Mouse (Mus musculus): Measurements from ENCODE around the gene Lmbr1l. TPM values are rescaled to one million over a fixed set of nuclear protein-coding genes. Genes with fewer than 3 reads are reported as not detected.

The Lmbr1l gene
- total RNA-seq, 2 experiments from 2014 or later = 12.1 to 14.0 TPM

DNA sequence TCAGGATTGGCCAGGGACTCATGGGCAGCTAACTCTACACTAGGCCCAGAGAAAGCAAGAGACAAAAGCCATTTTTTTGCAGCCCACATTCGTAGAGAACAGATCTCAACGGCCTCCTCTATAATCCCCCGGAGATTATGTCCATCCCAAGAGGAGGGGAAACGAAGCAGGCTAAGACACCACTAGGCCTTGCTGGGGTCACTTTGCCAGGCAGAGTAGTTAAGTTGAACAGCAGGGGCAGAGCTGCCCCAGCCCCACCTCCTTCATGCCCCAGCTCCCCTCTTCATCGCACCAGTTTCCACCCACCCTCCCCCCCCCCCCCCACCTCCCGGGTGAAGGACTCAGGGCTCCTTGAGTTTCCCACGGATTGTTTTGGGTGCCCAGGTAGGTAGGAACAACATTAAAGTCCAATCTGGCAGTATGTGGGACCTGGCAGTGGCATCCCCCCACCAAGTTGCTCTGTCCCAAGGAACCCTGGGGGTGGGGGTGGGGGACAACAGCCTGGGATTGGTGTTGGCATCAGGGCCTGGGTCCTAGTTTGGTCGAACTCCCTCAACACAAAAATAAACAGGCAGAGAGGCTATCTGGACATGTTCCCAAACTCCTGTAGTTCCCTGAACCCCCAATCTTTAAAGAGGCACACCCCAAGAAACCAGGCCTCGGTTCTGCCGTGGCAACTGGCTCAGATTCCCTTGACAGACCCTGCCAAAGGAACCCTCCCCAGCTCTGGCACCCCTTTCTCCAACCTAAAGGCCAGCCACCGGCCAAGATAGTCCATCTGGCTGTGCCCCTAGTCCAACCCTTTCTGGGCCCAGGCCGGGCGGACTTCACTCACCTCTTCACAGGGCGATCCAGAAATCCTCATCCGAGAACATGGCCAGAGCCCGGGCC is 47.6 kb downstream of the Lmbr1l start:
- DNase-seq (ENCODE audit: low spot score in 2 of 2) = peak in 1 of 2 experiments; percentile 52

DNA sequence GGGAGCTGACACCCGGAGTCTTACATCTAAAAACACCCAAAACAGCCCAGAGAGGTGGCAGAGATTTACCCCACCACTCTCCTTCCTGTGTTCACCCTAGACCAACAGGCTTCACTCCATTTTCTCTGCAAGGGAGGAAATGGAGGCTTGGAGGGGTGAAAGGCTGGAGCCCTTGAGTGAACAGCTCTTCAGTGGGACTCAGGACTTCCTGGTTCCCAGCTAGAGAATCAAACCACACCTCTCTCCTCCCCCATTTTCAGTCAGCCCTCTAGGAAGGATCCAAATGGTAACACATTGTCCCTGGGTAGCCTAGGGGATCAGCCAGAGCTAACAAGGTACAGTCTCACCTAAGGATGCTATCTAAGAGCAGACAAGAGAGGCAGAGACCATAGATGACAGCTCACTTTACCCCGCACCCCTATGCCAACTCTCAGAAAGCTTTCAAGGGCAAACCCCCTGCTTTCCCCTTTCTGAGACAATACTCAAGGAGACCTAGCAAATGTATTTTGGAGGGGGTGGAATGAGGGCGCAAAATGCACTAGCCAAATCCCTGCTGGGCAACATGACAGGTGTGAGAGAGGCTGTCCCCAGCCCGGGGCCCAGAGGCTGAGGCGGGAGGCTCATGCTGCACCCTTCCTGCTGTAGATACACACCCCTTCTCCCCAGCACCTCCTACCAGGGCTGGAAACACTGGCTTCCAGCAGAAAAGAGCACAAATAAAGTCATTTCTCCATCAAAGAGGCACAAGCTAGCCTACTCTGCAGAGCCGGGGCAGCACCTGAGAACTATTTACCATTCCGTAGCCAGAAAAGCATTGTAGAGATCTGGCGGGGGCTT is 48.5 kb downstream of the Lmbr1l start:
- peak in 1 of 2 experiments; percentile 28 for DNase-seq (ENCODE audit: low spot score in 2 of 2)

GRCm38 (mm10) chr15:98868346-98869063 is 49.5 kb downstream of the Lmbr1l start:
- no peak for DNase-seq (ENCODE audit: low spot score in 2 of 2)

GRCm38 (mm10) chr15:98867321-98867720 is 50.7 kb downstream of the Lmbr1l start:
- peak in 1 of 2 experiments; percentile 38 for DNase-seq (ENCODE audit: low spot score in 2 of 2)

- DNase-seq (ENCODE audit: low spot score in 2 of 2) = no peak
Measured at GRCm38 (mm10) chr15:98866501-98866900, 51.5 kb downstream of the Lmbr1l start.

DNA sequence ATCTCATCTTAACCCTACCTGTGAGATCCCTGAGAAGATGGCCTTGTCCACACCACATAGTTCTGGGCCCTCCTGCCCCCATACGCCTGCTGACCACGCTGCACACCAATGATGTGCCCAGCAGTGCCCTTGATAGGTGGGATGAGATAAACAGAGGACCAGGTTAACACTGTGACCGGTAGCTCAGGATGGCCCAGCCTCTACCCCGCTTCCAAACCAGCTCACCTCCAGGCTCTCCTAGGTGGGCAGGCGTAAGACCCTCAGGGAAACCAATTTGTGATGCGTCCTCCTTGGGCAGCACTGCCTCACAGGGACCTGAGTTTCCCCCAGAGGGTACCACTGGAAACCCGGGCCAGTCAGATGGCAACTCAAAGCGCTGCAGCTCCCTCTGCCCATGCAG is 52.3 kb downstream of the Lmbr1l start:
- DNase-seq (ENCODE audit: low spot score in 2 of 2) = no peak

GRCm38 (mm10) chr15:98864951-98865350 is 53.1 kb downstream of the Lmbr1l start:
- DNase-seq (ENCODE audit: low spot score in 2 of 2) = no peak

GRCm38 (mm10) chr15:98863451-98863958 is 54.5 kb downstream of the Lmbr1l start:
- DNase-seq (ENCODE audit: low spot score in 2 of 2) = no peak

- DNase-seq (ENCODE audit: low spot score in 2 of 2) = peak in 1 of 2 experiments; percentile 27
Measured at GRCm38 (mm10) chr15:98861701-98862410, 56.2 kb downstream of the Lmbr1l start.

GRCm38 (mm10) chr15:98860921-98861320 is 57.1 kb downstream of the Lmbr1l start:
- DNase-seq (ENCODE audit: low spot score in 2 of 2) = no peak

DNA sequence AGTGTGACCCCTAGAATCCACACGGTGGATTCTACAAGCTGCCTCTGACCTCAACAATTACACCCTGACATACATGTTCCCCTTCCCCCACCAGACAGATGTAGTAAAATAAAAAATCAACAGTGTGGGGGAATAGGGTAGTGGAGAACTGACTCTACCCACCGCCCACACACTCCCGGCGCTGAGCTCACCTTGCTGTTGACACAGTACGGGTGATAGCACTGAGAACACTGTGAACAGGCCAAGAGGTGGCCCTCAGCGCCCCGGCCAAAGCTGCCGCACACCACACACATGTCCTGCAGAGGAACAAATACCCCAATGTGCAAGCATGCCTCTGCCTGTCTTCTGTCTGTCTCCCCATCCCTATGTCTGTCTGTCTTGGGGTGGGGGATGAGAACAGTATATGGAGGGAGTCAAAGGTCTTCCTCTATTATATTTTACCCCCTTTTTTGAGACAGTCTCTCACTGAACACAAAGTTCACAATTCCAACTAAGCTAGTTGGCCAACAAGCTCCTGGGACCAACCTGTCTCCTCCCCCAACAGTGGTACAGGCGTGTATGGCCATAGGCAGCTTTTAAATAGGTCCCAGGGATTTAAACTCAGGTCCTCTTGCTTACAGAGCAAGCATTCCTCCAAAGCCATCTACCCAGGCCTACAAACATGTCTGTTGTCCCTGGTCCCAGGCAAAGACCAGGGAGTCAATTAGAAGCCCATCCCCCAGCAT is 58.5 kb downstream of the Lmbr1l start:
- DNase-seq (ENCODE audit: low spot score in 2 of 2) = no peak

DNA sequence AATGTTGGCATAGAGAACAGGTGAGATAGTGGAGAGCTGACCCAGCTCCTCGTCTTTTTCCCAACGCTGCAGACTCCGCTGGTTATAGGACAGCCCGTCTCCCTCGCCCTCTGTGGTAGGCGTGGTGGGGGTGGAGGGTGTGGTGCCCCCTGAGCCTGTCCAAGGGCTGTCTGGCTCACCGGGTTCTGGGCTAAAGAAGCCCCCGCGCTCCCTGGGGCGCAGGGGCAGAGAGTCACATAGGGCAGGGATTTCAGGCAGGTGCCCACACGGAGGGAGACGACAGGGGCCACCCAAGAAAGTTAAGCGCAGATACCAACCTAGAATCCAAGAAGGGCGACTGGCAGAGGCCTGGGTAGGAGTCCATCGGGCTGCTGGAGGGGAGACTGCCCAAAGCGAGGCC is 63.8 kb downstream of the Lmbr1l start:
- no peak for DNase-seq (ENCODE audit: low spot score in 2 of 2)

Other genes starting within 250 kb of the Lmbr1l start
- 1 to 10 TPM; 2.0 to 7.6 TPM for gene Rnd1, start 240.8 kb downstream of the Lmbr1l start, total RNA-seq (2021)
- gene Ccdc65, start 210.0 kb downstream of the Lmbr1l start, total RNA-seq (2021) = under 1 TPM; 0.43 to 0.45 TPM
- gene Fkbp11, start 190.0 kb downstream of the Lmbr1l start, total RNA-seq (2021) = 1 to 10 TPM; 4.7 to 6.7 TPM
- 100 to 1,000 TPM; 104 to 145 TPM for gene Arf3, start 155.0 kb downstream of the Lmbr1l start, total RNA-seq (2021)
- 1 to 10 TPM in 1 of 2 experiments, under 1 TPM in 1; 0.36 to 3.1 TPM for gene Wnt10b, start 140.1 kb downstream of the Lmbr1l start, total RNA-seq (2021)
- not detected for gene Wnt1, start 128.4 kb downstream of the Lmbr1l start, total RNA-seq (2021)
- gene Ddn, start 108.7 kb downstream of the Lmbr1l start, total RNA-seq (2021) = not detected
- 10 to 100 TPM; 64.0 to 71.5 TPM for gene Prkag1, start 86.7 kb downstream of the Lmbr1l start, total RNA-seq (2021)
- gene Kmt2d, start 47.0 kb downstream of the Lmbr1l start, total RNA-seq (2021) = 10 to 100 TPM; 54.6 to 59.5 TPM
- gene Rhebl1, start 23.7 kb downstream of the Lmbr1l start, total RNA-seq (2021) = 1 to 10 TPM; 1.2 to 2.5 TPM
- 1 to 10 TPM in 1 of 2 experiments, under 1 TPM in 1; 0.86 to 2.1 TPM for gene Dhh, start 19.7 kb downstream of the Lmbr1l start, total RNA-seq (2021)
- 100 to 1,000 TPM; 193 to 255 TPM for gene Tuba1b, start 16.3 kb upstream of the Lmbr1l start, total RNA-seq (2021)
- not detected for gene Gm49450, start 35.3 kb upstream of the Lmbr1l start, total RNA-seq (2021)
- gene Tuba1a, start 35.5 kb upstream of the Lmbr1l start, total RNA-seq (2021) = 100 to 1,000 TPM in 1 of 2 experiments, 10 to 100 TPM in 1; 74.3 to 169 TPM
- gene Tuba1c, start 111.7 kb upstream of the Lmbr1l start, total RNA-seq (2021) = 100 to 1,000 TPM; 235 to 284 TPM
- gene Prph, start 136.9 kb upstream of the Lmbr1l start, total RNA-seq (2021) = under 1 TPM; 0.51 to 0.56 TPM
- not detected for gene Troap, start 156.3 kb upstream of the Lmbr1l start, total RNA-seq (2021)
- not detected for gene C1ql4, start 169.6 kb upstream of the Lmbr1l start, total RNA-seq (2021)
- 1 to 10 TPM; 2.5 to 8.4 TPM for gene Dnajc22, start 174.9 kb upstream of the Lmbr1l start, total RNA-seq (2021)
- gene Spats2, start 207.7 kb upstream of the Lmbr1l start, total RNA-seq (2021) = 10 to 100 TPM; 10.4 to 10.6 TPM

Data from adrenal gland, adult 18-20 months (tissue).